Mouse (Mus musculus) c-Kit-negative CD71-positive TER-119-positive erythroid progenitor cells, embryonic 14.5 days (primary cell): ENCODE measurements around the gene Erf.

Experiments used
- DNase-seq: peaks from one replicate; pipeline ENCODE4 v3.0.0-alpha.2; 2013; ENCODE audit warnings: low read depth, low spot score

Erf gene

GRCm38 (mm10) chr7:25210482-25210881, 40.1 kb downstream of the Erf start:
- no peak for DNase-seq

- DNase-seq: peak; percentile 84
These were observed 41.4 kb downstream of the Erf start for GRCm38 (mm10) chr7:25209161-25209622.

- DNase-seq: no peak
These were observed 44.3 kb downstream of the Erf start for GRCm38 (mm10) chr7:25206094-25206830.

- no peak for DNase-seq
These were observed 45.0 kb downstream of the Erf start for GRCm38 (mm10) chr7:25205355-25206093.

DNA sequence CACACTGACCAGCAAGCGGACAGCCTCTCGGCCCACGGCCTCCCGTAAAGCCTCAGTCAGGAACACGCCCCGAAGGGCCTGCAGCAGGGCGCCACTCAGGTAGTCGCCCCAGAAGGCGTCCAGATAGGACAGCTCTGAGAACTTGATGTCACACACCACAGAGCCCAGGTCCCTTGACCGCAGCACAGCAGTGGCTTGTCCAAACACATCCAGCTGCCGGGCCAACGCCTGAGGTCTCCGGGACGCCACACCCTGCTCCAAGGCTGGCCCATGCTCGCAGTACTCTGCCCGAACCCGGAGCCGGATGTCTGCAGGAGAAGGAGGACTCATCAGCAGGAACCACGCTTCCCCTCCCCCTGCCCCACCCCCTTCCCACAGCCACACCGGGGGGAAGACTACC, 46.9 kb downstream of the Erf start:
- no peak for DNase-seq

- no peak for DNase-seq
These were observed 53.1 kb downstream of the Erf start for GRCm38 (mm10) chr7:25197384-25198018.

DNA sequence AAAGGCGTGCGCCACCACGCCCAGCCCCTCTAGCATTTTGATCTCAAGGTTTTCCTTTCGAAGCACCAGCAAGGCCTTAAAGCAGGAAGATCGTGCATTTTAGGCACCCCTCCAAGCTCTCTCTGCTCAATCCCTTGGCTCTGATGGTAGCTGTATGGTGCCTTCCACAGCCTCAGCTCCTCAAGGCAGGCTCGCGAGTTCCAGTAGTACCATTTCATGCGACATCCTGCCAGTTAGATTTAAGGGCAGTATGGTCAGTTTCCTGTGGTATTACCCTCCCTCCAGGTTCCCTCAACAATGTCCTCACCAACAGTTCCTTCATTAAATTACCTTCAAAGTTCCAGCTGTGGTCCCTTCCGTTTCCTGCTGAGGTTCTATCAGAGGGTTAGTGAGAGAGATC, 54.5 kb downstream of the Erf start:
- no peak for DNase-seq

- peak; percentile 71 for DNase-seq
These were observed 55.4 kb downstream of the Erf start for GRCm38 (mm10) chr7:25195148-25195547.
